Mouse (Mus musculus) heart, adult 11 months (tissue): ENCODE measurements at regions not wholly inside any gene's neighbourhood (a gene's known extent, or its start where the extent isn't known, plus 50 kb on each side); places are given as distances from the start of the nearest gene placed in this dataset.
"Not testable (repeated sequence)": the region's sequence is repeated elsewhere in the genome, so short reads cannot be mapped to it uniquely, and the experiment has no call there.

Source experiments
- DNase-seq: peaks from one replicate; pipeline ENCODE4 v3.0.0; 2022

GRCm38 (mm10) chr12:119102106-119102505 lies 135.9 kb upstream of the Abcb5 start:
- not testable (repeated sequence) for DNase-seq

GRCm38 (mm10) chr12:119099736-119100135 lies 133.5 kb upstream of the Abcb5 start:
- no peak for DNase-seq

- DNase-seq, result peak; percentile 93
Measured at GRCm38 (mm10) chr12:119097814-119098213, 131.6 kb upstream of the Abcb5 start.

GRCm38 (mm10) chr12:119094314-119094713 lies 128.1 kb upstream of the Abcb5 start:
- DNase-seq, result no peak

GRCm38 (mm10) chr12:119093402-119093801 lies 127.2 kb upstream of the Abcb5 start:
- no peak for DNase-seq

- no peak for DNase-seq
Measured at GRCm38 (mm10) chr12:119089292-119089691, 123.1 kb upstream of the Abcb5 start.

GRCm38 (mm10) chr12:119088666-119089065 lies 122.4 kb upstream of the Abcb5 start:
- no peak for DNase-seq

GRCm38 (mm10) chr12:119084814-119085213 lies 118.6 kb upstream of the Abcb5 start:
- no peak for DNase-seq

- DNase-seq, result peak; percentile 88
Measured at GRCm38 (mm10) chr12:119082781-119083180, 116.6 kb upstream of the Abcb5 start.

GRCm38 (mm10) chr12:119075825-119076224 lies 109.6 kb upstream of the Abcb5 start:
- DNase-seq, result peak; percentile 66

GRCm38 (mm10) chr12:119074742-119075478 lies 108.7 kb upstream of the Abcb5 start:
- DNase-seq, result no peak

- peak; percentile 83 for DNase-seq
Measured at GRCm38 (mm10) chr12:119074147-119074546, 107.9 kb upstream of the Abcb5 start.

GRCm38 (mm10) chr12:119070963-119071362 lies 104.7 kb upstream of the Abcb5 start:
- peak; percentile 44 for DNase-seq

GRCm38 (mm10) chr12:119070446-119070845 lies 104.2 kb upstream of the Abcb5 start:
- DNase-seq, result peak; percentile 87

GRCm38 (mm10) chr12:119069747-119070146 lies 103.5 kb upstream of the Abcb5 start:
- peak; percentile 35 for DNase-seq

GRCm38 (mm10) chr12:119068079-119068478 lies 101.9 kb upstream of the Abcb5 start:
- peak; percentile 75 for DNase-seq

- peak; percentile 4 for DNase-seq
Measured at GRCm38 (mm10) chr12:119062931-119063330, 96.7 kb upstream of the Abcb5 start.

- DNase-seq, result no peak
Measured at GRCm38 (mm10) chr12:119062490-119062889, 96.3 kb upstream of the Abcb5 start.

- peak; percentile 94 for DNase-seq
Measured at GRCm38 (mm10) chr12:119054560-119054959, 88.3 kb upstream of the Abcb5 start.

- no peak for DNase-seq
Measured at GRCm38 (mm10) chr12:119051692-119052379, 85.6 kb upstream of the Abcb5 start.

- DNase-seq, result no peak
Measured at GRCm38 (mm10) chr12:119038306-119038705, 72.1 kb upstream of the Abcb5 start.

- no peak for DNase-seq
Measured at GRCm38 (mm10) chr12:119034828-119035227, 68.6 kb upstream of the Abcb5 start.

- no peak for DNase-seq
Measured at GRCm38 (mm10) chr12:119028711-119029110, 62.5 kb upstream of the Abcb5 start.

- DNase-seq, result no peak
Measured at GRCm38 (mm10) chr12:119028161-119028560, 61.9 kb upstream of the Abcb5 start.
